Mouse (Mus musculus) urinary bladder, adult 18-20 months (tissue): ENCODE results near the gene Hist4h4.

ENCODE experiments used
- DNase-seq, 2 experiments: peaks; one replicate each; pipeline ENCODE4 v3.0.0; 2022; ENCODE audit warnings: low spot score in 2 of 2, mixed read lengths in 2 of 2

The Hist4h4 gene

DNA sequence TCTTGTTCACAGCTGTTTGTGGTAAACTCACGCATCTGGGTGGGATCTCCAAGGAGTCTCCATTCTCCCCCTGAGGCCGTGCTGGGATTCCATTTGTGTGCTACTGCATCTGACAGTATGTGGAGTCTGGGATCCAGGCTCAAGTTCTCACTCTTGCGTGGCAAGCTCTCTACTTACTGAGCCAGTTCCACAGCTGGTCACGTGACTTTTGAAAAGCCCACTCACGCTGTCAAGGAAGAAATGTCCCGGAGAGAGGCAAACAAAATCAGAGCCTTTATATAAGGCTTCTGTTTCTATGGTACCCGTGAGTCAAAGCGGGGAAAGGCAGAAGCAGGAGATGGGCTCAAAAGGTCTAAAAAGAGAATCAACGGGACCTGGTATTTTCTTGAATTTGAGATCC, 21.5 kb downstream of the Hist4h4 start:
- DNase-seq, result no peak

DNA sequence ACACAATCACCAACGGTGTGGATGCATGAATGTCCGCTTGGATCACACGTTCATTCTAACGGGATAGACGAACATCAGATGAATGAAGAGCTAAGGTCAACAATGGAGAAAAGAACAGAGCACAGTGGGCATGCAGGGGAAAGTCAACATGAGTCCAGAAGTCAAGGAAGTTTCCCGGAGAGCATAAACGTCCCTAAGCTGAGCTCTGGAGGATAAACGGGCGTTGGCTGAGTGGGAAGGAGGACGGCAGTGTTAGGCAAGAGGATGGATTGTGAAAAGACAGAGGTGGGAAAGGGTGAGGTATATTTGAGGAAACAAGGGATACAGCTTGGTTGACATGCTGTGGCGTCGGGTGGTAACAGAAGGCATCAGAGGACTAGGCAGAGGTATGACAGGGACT, 22.1 kb downstream of the Hist4h4 start:
- no peak for DNase-seq

DNA sequence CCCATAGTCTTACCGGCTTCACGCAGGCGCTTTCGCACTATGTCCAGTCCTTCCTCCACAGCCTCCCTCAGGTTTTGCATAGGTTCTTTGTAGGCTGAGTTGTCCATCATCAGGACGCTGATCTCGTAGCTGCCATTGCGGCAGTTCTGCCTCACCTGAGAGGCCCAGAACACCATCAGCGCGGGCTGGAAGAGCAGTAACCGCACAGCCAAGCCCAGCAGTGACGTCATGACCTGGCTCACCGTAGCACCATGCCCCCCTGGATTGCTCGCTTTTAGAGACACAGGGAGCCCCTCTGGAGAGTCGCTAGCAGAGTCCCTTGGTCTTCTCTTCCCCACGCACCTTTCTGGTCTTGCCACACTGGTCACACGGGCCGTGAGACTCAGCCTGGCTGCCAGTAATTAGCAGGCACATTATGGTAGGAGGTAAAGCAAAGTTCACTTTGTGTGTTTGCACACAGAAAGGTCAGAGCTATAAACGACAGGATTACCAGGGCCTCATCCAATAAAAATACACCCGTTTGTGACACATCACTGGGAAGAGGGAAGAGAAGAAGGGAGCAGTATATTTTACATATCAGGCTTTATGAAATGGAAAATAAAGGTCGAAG, 22.7 kb downstream of the Hist4h4 start, which contains the start of gene Gucy2c:
Gene Gucy2c, minus strand, starts transcription at position 389 of the 610 bp plus-strand sequence.
- DNase-seq, result no peak

DNA sequence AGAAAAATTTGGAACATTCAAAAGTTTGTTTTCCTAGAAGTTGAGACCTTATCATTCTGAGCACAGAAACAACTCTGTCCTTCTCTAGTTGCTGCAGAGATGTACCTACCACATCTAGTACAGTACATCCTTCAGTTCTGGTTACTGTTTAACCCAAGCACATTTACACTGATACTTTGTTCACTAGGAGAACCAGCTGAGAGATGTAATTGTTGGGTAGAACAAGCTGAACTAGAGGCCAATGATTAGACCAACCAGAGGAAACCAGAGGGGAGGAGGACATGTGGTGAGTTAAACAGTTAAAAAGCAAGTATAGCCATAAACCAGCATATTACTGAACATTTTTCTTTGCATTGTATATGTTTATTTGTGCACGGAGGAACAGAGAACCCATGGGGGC, 27.8 kb downstream of the Hist4h4 start:
- DNase-seq, result no peak

DNA sequence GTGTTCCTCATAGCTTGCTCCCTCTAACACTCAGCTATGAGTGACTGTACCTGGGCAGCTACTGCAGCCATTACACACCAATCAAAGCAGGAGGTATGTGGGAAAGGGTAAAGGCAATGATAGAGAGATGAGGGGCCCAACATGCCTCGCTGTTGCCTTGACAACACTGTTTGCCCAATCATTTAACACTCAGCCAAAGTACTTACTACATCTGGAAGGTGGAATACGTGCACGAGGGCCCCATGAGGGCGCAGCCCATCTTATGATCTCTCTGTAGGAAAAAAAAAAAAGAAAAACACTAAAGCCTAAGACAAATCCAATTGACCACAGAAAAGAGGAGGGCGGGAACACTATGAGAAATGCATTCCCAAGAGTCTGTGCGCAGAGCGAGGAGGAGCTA, 34.4 kb downstream of the Hist4h4 start:
- DNase-seq, result no peak

DNA sequence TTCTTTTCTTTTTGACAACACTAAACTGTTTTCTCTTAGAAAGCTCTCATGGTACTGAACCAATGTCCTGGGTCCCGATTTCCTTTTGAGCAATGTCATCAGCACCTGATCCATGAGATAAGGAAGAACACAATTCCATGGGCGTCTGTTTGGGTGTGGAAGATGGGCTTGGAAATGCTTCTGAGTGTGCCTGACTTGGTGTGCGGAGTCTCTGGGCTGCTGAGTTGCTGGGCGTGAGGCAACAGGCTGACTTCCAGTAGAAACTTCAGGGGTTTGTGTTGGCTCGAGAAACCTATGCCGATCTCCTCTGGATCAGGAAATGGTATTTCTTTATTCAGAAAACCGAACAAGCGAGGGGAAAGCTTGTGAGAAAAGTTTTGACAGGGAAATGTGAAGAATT, 35.1 kb downstream of the Hist4h4 start:
- no peak for DNase-seq

DNA sequence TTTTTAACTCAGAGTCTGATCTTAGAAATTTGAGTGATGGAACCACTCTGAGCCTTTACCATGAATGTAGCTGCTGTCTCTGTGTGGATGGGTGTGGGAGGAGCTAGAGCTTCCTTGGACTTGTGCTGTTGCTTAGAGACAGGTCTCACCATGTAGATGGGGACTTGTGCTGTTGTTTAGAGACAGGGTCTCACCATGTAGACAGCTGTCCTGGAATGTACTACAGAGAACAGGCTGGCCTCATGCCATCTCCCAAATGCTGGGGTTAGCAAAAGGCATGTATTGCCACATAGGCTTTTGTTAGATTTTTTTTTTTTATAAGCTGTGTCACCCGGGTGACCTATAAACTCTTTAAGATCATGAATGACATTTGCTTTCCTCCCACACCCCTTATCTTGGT, 40.3 kb downstream of the Hist4h4 start:
- no peak for DNase-seq
